ENCODE assay signal across 31 mouse cellular contexts in genomic region chr2:163761402-163761801, GRCm38 (mm10). TPM values are rescaled to one million over a fixed set of nuclear protein-coding genes. Genes with fewer than 3 reads are reported as not detected.
DNase-seq lines count a peak whose midpoint lies in the region; ATAC-seq and TF ChIP-seq lines count a peak whose summit lies in the region.
"Had no signal": no experiment of that assay in that cellular context is flagged by ENCODE, and none has a peak within 500 bp of the region (broad histone marks: within the 10 kb centered on the region; RNA-seq: fewer than 3 reads in every experiment).

No protein-coding gene starts in this region.

- TF ChIP-seq CTCF in kidney, postnatal 0 days (IDR thresholded peaks at IDR 0.05; ENCODE audit: low read depth) = no peak
- TF ChIP-seq CTCF in spleen, adult 2 months (IDR thresholded peaks at IDR 0.05; ENCODE audit: extremely low read depth, insufficient read depth, insufficient read length, insufficient replicate concordance) = no peak

- H3K4me3 ChIP-seq in kidney, postnatal 0 days (replicated peaks; ENCODE audit: low read depth, low read length) = no peak overlapping the region
- no peak overlapping the region for H3K4me3 ChIP-seq in spleen, adult 2 months (ENCODE audit: extremely low read depth, insufficient read depth, insufficient read length)
- H3K4me3 ChIP-seq: erythroblast, embryonic 14.5 days; heart, embryonic 10.5 days; heart, embryonic 15.5 days; myocyte; neural tube, embryonic 12.5 days had no signal

- H3K36me3 ChIP-seq in kidney, postnatal 0 days (ENCODE audit: insufficient read depth, low read length) = no peaks in the 10 kb centered on the region
- H3K36me3 ChIP-seq in spleen, adult 2 months (ENCODE audit: control insufficient read depth, insufficient read depth, low read length) = no peaks in the 10 kb centered on the region
- H3K36me3 ChIP-seq: G1E; heart, embryonic 10.5 days; heart, embryonic 15.5 days; neural tube, embryonic 12.5 days had no signal

- WGBS in kidney, postnatal 0 days = 74% methylated on average over 7 of the region's 7 CpGs
- WGBS in spleen, adult 2 months = 47% methylated on average over 7 of the region's 7 CpGs

- H3K27me3 ChIP-seq in kidney, postnatal 0 days (ENCODE audit: insufficient read depth, low read length) = no peaks in the 10 kb centered on the region
- H3K27me3 ChIP-seq in spleen, adult 2 months (ENCODE audit: control insufficient read depth, insufficient read depth, low read length) = no peaks in the 10 kb centered on the region
- H3K27me3 ChIP-seq: heart, embryonic 15.5 days; neural tube, embryonic 12.5 days; Patski had no signal

- no peaks in the 10 kb centered on the region; the same call in 1 of the 2 replicates for H3K4me1 ChIP-seq in kidney, postnatal 0 days (replicated peaks; ENCODE audit: insufficient read depth, low read length)
- no peaks in the 10 kb centered on the region for H3K4me1 ChIP-seq in spleen, adult 2 months (ENCODE audit: control insufficient read depth, insufficient read depth, insufficient read length)
- H3K4me1 ChIP-seq: heart, embryonic 10.5 days; heart, embryonic 15.5 days; neural tube, embryonic 12.5 days had no signal

- H3K4me2 ChIP-seq in kidney, postnatal 0 days (ENCODE audit: low read length) = no peak overlapping the region
- H3K4me2 ChIP-seq: heart, embryonic 15.5 days; hindbrain, embryonic 14.5 days; liver, embryonic 11.5 days; midbrain, embryonic 11.5 days; neural tube, embryonic 12.5 days had no signal

- H3K9me3 ChIP-seq in kidney, postnatal 0 days (replicated peaks; ENCODE audit: low read length) = no peaks in the 10 kb centered on the region
- H3K9me3 ChIP-seq: G1E; heart, embryonic 10.5 days; heart, embryonic 15.5 days; neural tube, embryonic 12.5 days had no signal

- DNase-seq in kidney, postnatal 0 days (ENCODE audit: low spot score) = peak; percentile 49
- DNase-seq in kidney, postnatal 14 days = no peak
- DNase-seq in spleen, adult 2 months (ENCODE audit: low read depth in 1 of 2, low spot score in 2 of 2) = no peak
- no peak for DNase-seq in spleen, adult 12 weeks (ENCODE audit: low spot score)
- no peak for DNase-seq in heart, postnatal 36 days
- DNase-seq in MN1 (ENCODE audit: low spot score) = no peak
- DNase-seq: adrenal gland, postnatal 10 days; cerebellum, adult 11 months; cerebellum, adult 9-11 months; forebrain, postnatal 0 days; heart, postnatal 4 days; kidney, adult 18-20 months; lung, adult 18-20 months; right cerebral cortex, adult 18-20 months; thymus, postnatal 25 days had no signal

- intact Hi-C loops in heart, postnatal 36 days (cut with DNase I) = loop anchor here (5.0 kb wide), 1 partner anchor 396 kb away; no protein-coding TSS in a partner anchor

- ATAC-seq in kidney, postnatal 0 days (replicated peaks; ENCODE audit: low FRiP score, low read depth) = no peak
- 0 out of 2 replicates have a peak, but pooled peaks have one; percentile 32 for ATAC-seq in monocyte, adult 5-6 weeks (replicated peaks; ENCODE audit: insufficient number of reproducible peaks, low FRiP score, low TSS enrichment, poor library complexity, severe bottlenecking)
- ATAC-seq: forebrain, postnatal 0 days; inflammation-experienced regulatory T-cells, adult 6 months; lung, postnatal 0 days; midbrain, embryonic 16.5 days; Patski had no signal

- no peak overlapping the region for H3K9ac ChIP-seq in kidney, postnatal 0 days (ENCODE audit: low read depth, low read length)
- H3K9ac ChIP-seq: forebrain, postnatal 0 days; heart, embryonic 15.5 days; hindbrain, embryonic 14.5 days; neural tube, embryonic 12.5 days had no signal

- H3K27ac ChIP-seq in kidney, postnatal 0 days = no peak overlapping the region
- H3K27ac ChIP-seq in spleen, adult 2 months (ENCODE audit: insufficient read depth, low read length) = peak overlapping the region; percentile 23; the same call in 1 of the 2 replicates
- H3K27ac ChIP-seq: heart, embryonic 10.5 days; heart, embryonic 15.5 days; hindbrain, embryonic 14.5 days; neural tube, embryonic 12.5 days had no signal

- no peak for TF ChIP-seq POLR2A in spleen, adult 2 months (IDR thresholded peaks at IDR 0.05; ENCODE audit: low read depth, low read length)

RNA-seq across cellular contexts. Expression of gene Ada, which starts 11.4 kb away (rescaled TPM):
- 7.7 and 9.8 TPM in 2 replicates for polyA plus RNA-seq in kidney, postnatal 0 days (2015; fragmentation: Nextera tagmentation; extraction: Ambion mirVana)
- 4.3 and 4.5 TPM in 2 replicates for polyA plus RNA-seq in spleen, adult 2 months (2012; rRNA removed)
- total RNA-seq in monocyte, adult 5-6 weeks (2017) = 2.3 to 4.2 TPM (median 3.8 TPM) in 3 replicates
- total RNA-seq in heart, postnatal 36 days (2021) = under 1 TPM; 0.60 to 0.64 TPM

RNA-seq across cellular contexts. Expression of gene Ccn5, which starts 59.3 kb away (rescaled TPM):
- polyA plus RNA-seq in kidney, postnatal 0 days (2015; fragmentation: Nextera tagmentation; extraction: Ambion mirVana) = 0.17 and 0.28 TPM in 2 replicates
- 3.1 and 4.8 TPM in 2 replicates for polyA plus RNA-seq in spleen, adult 2 months (2012; rRNA removed)
- not detected in 3 replicates for total RNA-seq in monocyte, adult 5-6 weeks (2017)
- 1 to 10 TPM; 1.5 to 2.0 TPM for total RNA-seq in heart, postnatal 36 days (2021)
- total RNA-seq: forebrain, postnatal 0 days; G1E; layer of hippocampus, adult 18-20 months; left cerebral cortex, adult 18-20 months had no signal
- polyA plus RNA-seq: erythroblast, embryonic 14.5 days; G1E; hindbrain, embryonic 14.5 days; inflammation-experienced regulatory T-cells, adult 6 months; liver, embryonic 11.5 days had no signal
